Mouse (Mus musculus) hindbrain, embryonic 16.5 days (tissue): ENCODE measurements at regions not wholly inside any gene's neighbourhood (a gene's known extent, or its start where the extent isn't known, plus 50 kb on each side); places are given as distances from the start of the nearest gene placed in this dataset.

ENCODE experiments used
- ATAC-seq: fragments of 200-750 bp; cut with Nextera tagmentation; 2 replicates; pipeline ENCODE4 v1.8.0; 2017; ENCODE audit warnings: moderate TSS enrichment, moderate library complexity
- H3K27ac ChIP-seq: fragments of 300-500 bp; sonication (generic); 2 replicates; pipeline ENCODE4 v1.5.1; 2014; ENCODE audit warnings: low read depth, mild to moderate bottlenecking, control low read depth, low read length, moderate library complexity
- H3K27me3 ChIP-seq: fragments of 300-500 bp; sonication (generic); replicated peaks from 2 replicates; pipeline ENCODE4 v1.6.1; 2014; ENCODE audit warnings: low read length; ENCODE audit not compliant: control insufficient read depth, insufficient read depth
- H3K36me3 ChIP-seq: fragments of 300-500 bp; sonication (generic); 2 replicates; pipeline ENCODE4 v1.6.1; 2014; ENCODE audit warnings: mild to moderate bottlenecking, low read length, moderate library complexity, mixed read lengths; ENCODE audit not compliant: control insufficient read depth, insufficient read depth
- H3K4me1 ChIP-seq: fragments of 300-500 bp; sonication (generic); 2 replicates; pipeline ENCODE4 v1.6.1; 2014; ENCODE audit warnings: low read depth, low read length; ENCODE audit not compliant: control insufficient read depth, insufficient read depth
- H3K4me2 ChIP-seq: fragments of 300-500 bp; sonication (generic); 2 replicates; pipeline ENCODE4 v1.6.1; 2014; ENCODE audit warnings: mild to moderate bottlenecking, low read length, control low read depth, moderate library complexity
- H3K4me3 ChIP-seq: fragments of 300-500 bp; sonication (generic); 2 replicates; pipeline ENCODE4 v1.5.1; 2014; ENCODE audit warnings: mild to moderate bottlenecking, low read length, control low read depth, moderate library complexity
- H3K9ac ChIP-seq: fragments of 300-500 bp; sonication (generic); 2 replicates; pipeline ENCODE4 v1.6.1; 2014; ENCODE audit warnings: low read depth, mild to moderate bottlenecking, control low read depth, low read length, moderate library complexity
- H3K9me3 ChIP-seq: fragments of 300-500 bp; sonication (generic); 2 replicates; pipeline ENCODE4 v1.6.1; 2014; ENCODE audit warnings: mild to moderate bottlenecking, low read length, moderate library complexity; ENCODE audit not compliant: control insufficient read depth
- WGBS: fragments of 180-500 bp; shearing (Covaris S2); extraction: QIAGEN DNeasy Blood & Tissue Kit; methylation state at CpG from one replicate; pipeline ENCODE4 v1.1.7; 2014; 5-methylcytosine and 5-hydroxymethylcytosine counted together

DNA sequence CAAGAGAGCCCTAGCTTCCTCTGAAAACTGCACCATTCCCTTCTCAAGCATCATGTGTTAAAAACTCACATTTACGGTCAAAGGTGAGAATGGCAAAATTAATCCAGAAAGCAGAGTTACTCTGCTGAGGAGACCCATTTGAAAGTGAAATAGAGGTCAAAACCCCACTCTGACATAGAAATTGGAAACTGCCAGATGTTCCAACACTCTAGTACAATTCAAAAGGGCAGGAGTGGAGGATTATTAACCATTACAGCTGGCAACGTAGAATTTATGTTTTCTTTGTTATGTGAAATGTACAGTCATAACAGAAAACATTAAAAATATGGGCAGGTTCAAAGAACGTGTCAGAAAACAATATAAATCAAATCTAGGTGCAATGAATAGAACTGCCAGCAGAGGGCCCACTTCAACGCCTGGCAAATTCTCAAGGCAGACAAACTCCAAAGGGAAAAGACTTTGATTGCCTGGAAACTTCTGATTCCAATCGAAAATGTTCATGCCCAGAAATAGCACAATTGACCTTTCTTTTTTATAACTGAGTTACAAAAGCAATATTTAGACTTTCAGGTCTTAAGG, 54.2 kb upstream of the Rfpl4b start:
- ATAC-seq, result no peak
- no peaks in the 10 kb centered on the region for H3K36me3 ChIP-seq
- WGBS, result 21% methylated on average over 5 of the region's 5 CpGs
- no peaks in the 10 kb centered on the region for H3K27me3 ChIP-seq
- H3K4me2 ChIP-seq, result no peak overlapping the region
- no peaks in the 10 kb centered on the region for H3K4me1 ChIP-seq
- no peaks in the 10 kb centered on the region for H3K9me3 ChIP-seq
- H3K27ac ChIP-seq, result no peak overlapping the region
- no peak overlapping the region for H3K9ac ChIP-seq
- no peak overlapping the region for H3K4me3 ChIP-seq

DNA sequence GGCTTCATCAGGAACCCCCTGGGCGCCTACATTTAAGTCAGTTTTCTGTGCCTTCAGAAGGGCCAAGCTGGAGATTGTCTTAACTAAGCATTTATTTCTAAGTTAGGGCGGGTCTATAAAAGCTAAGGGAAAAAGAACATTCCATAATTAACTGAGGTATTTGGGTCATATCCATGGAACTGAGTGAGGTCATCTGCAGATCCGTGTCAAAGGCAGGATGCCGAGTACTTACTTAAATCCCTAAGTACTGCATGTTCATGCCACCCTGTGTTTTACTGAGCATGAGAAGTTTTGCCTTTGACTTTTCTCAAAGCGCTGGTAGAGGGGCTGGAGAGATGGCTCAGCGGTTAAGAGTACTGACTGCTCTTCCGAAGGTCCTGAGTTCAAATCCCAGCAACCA, 57.7 kb upstream of the Rfpl4b start:
- Histone ChIP-seq H3K36me3 (no peaks in the 10 kb centered on the region), H3K4me1 (no peaks in the 10 kb centered on the region), H3K9me3 (no peaks in the 10 kb centered on the region), H3K27ac (no peak overlapping the region), H3K9ac (no peak overlapping the region), H3K27me3 (no peaks in the 10 kb centered on the region), H3K4me3 (no peak overlapping the region), H3K4me2 (no peak overlapping the region)
- WGBS, result 93% methylated on average over 7 of the region's 7 CpGs
- ATAC-seq, result no peak

DNA sequence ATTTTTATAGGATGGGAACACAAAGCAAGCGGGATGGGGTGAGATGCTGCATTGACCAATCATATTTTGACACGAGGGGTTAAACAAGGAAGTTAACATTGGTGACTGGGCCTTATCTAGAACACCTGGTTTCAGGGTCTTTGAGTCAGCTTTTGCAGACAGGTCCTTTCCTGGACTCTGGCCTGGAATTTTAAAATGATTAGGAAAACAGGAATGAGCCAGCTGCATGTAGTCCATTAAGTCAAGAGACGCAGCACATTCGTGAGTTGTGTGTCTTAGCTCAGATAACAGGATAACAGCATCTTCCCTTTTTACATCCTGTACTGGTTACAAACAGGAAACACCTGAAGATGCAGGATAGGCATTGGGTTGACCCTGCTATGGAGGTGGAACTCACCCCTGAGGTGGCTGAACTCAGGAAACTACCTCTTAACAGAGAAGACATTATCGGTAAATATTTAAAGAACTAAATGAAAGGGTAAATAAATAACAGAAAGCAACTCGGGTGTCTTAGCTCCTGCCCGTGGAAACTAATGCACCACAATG, 59.1 kb upstream of the Rfpl4b start:
- WGBS, result 87% methylated on average over 7 of the region's 7 CpGs
- no peak for ATAC-seq
- no peak overlapping the region for H3K4me2 ChIP-seq

GRCm38 (mm10) chr10:38882154-38882553, 60.6 kb upstream of the Rfpl4b start:
- H3K27ac ChIP-seq, result no peak overlapping the region
- no peak overlapping the region for H3K4me3 ChIP-seq
- 91% methylated on average over 6 of the region's 6 CpGs for WGBS
- H3K27me3 ChIP-seq, result no peaks in the 10 kb centered on the region
- no peaks in the 10 kb centered on the region for H3K4me1 ChIP-seq
- ATAC-seq, result no peak
- no peaks in the 10 kb centered on the region for H3K36me3 ChIP-seq
- H3K4me2 ChIP-seq, result no peak overlapping the region
- H3K9ac ChIP-seq, result no peak overlapping the region
- H3K9me3 ChIP-seq, result no peaks in the 10 kb centered on the region

More for the DNA sequence above, 59.1 kb upstream of the Rfpl4b start:
- Histone ChIP-seq H3K9ac (no peak overlapping the region), H3K9me3 (no peaks in the 10 kb centered on the region), H3K4me3 (no peak overlapping the region), H3K27me3 (no peaks in the 10 kb centered on the region), H3K27ac (no peak overlapping the region), H3K4me1 (no peaks in the 10 kb centered on the region), H3K36me3 (no peaks in the 10 kb centered on the region)

GRCm38 (mm10) chr10:38883816-38884599, 62.4 kb upstream of the Rfpl4b start:
- H3K4me3 ChIP-seq, result no peak overlapping the region
- ATAC-seq, result no peak
- no peaks in the 10 kb centered on the region for H3K4me1 ChIP-seq
- H3K27ac ChIP-seq, result no peak overlapping the region
- WGBS, result 74% methylated on average over 2 of the region's 2 CpGs
- H3K36me3 ChIP-seq, result no peaks in the 10 kb centered on the region
- H3K27me3 ChIP-seq, result no peaks in the 10 kb centered on the region
- H3K9ac ChIP-seq, result no peak overlapping the region
- no peak overlapping the region for H3K4me2 ChIP-seq
- H3K9me3 ChIP-seq, result no peaks in the 10 kb centered on the region

DNA sequence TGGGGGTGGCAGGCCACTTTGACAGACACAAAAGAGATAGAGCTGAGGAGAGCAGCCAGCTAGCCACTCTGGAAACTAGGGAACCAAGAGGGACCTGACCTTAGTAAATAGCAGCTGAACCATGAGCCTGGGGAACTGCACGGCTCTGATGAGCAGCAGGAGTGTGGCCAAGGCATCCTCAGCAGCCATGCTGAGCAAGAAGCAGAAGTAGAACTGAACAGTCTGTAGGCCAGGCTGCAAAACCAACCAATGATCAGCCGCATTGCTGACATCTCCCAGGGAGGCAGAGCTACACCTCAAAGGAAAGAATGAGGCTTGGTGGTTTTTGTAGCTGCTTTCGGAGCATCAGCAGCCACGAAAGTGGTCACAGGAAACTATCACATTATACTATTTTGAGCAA, 63.1 kb upstream of the Rfpl4b start:
- WGBS, result 64% methylated on average over 4 of the region's 4 CpGs
- H3K36me3 ChIP-seq, result no peaks in the 10 kb centered on the region
- no peak overlapping the region; the same call in 1 of the 2 replicates for H3K9ac ChIP-seq
- no peak overlapping the region for H3K27ac ChIP-seq
- no peak for ATAC-seq
- H3K9me3 ChIP-seq, result no peaks in the 10 kb centered on the region
- no peak overlapping the region for H3K4me3 ChIP-seq
- H3K4me1 ChIP-seq, result no peaks in the 10 kb centered on the region
- H3K4me2 ChIP-seq, result no peak overlapping the region
- H3K27me3 ChIP-seq, result no peaks in the 10 kb centered on the region

DNA sequence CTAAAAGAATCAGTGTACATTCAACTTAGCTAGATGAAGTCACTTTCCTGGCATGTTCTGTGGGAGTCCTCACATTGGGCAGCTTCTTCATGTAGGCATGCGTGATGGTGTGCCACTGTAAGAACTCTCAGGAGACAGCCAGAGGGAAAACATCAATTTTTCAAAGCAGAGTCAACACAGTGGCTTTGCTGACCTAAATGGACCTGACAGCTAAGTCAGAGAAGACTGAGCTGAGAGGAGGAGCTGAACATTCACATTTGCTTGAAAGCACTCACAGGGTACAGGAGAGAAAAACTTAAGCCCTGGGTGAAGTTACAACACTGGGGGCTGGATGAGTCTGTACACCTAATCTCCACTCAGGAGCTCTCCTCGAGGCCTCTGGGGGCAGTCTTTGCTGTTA, 64.9 kb upstream of the Rfpl4b start:
- no peaks in the 10 kb centered on the region for H3K36me3 ChIP-seq
- WGBS, result 65% methylated on average over 2 of the region's 2 CpGs
- H3K4me1 ChIP-seq, result no peaks in the 10 kb centered on the region
- H3K27ac ChIP-seq, result no peak overlapping the region
- no peak overlapping the region for H3K4me2 ChIP-seq
- ATAC-seq, result no peak
- H3K4me3 ChIP-seq, result no peak overlapping the region
- H3K27me3 ChIP-seq, result no peaks in the 10 kb centered on the region
- no peaks in the 10 kb centered on the region for H3K9me3 ChIP-seq
- H3K9ac ChIP-seq, result no peak overlapping the region

DNA sequence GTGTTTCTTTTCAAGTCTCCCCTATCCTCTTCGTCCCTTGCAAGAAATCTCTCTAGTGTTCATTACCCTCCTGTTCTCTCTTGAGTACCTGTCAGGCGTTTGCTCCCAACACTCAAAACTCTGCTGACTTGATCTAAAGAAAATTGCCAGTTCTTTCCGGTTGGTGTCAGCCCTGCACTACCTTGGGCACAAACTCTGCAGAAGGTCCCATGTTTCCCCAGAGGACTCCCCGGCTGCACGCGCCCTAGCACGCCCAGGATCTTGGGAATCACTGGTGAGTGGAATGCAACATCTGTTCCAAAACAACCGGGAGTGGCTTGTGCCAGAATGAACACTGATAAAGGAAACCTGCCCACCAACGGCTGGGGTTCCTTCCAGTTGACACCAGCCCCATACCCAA, 66.3 kb upstream of the Rfpl4b start:
- no peak for ATAC-seq
- no peaks in the 10 kb centered on the region for H3K4me1 ChIP-seq
- WGBS, result 90% methylated on average over 9 of the region's 9 CpGs
- H3K27me3 ChIP-seq, result no peaks in the 10 kb centered on the region
- H3K36me3 ChIP-seq, result no peaks in the 10 kb centered on the region
- H3K4me3 ChIP-seq, result no peak overlapping the region
- H3K9ac ChIP-seq, result no peak overlapping the region
- H3K4me2 ChIP-seq, result no peak overlapping the region
- H3K27ac ChIP-seq, result no peak overlapping the region
- no peaks in the 10 kb centered on the region for H3K9me3 ChIP-seq

- Histone ChIP-seq H3K4me2 (no peak overlapping the region), H3K27ac (no peak overlapping the region), H3K27me3 (no peaks in the 10 kb centered on the region), H3K9ac (no peak overlapping the region), H3K36me3 (no peaks in the 10 kb centered on the region), H3K4me1 (no peaks in the 10 kb centered on the region), H3K9me3 (no peaks in the 10 kb centered on the region), H3K4me3 (no peak overlapping the region)
- WGBS, result 43% methylated on average over 1 of the region's 1 CpGs
- ATAC-seq, result no peak
These were observed 70.6 kb upstream of the Lama4 start for GRCm38 (mm10) chr10:38894706-38895105.
